Mouse (Mus musculus): ENCODE data around the gene Opcml.

DNA sequence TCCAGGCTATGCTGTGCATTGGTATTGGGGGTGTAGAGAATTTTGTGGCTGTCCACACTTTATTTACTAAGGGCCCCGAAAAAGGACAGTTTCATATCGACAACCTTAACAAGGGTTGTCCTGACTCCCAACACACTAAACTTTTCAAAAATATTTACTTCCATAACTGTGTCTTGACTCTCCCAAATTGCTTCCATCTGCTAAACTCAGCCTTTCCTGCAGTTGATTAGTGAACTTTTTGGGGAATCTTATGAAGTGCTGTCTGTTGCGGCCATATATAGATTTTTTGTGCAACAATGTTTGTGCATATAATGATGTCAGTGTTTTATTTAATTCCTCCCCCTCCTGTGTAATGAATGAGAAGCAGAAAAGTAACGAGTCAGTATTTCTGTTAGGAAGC, 690.7 kb downstream of the Opcml start:
- TF ChIP-seq CTCF (IDR thresholded peaks at IDR 0.05; ENCODE audit: control insufficient read depth, insufficient read depth, low read length) (no peak), POLR2A (IDR thresholded peaks at IDR 0.05; ENCODE audit: borderline replicate concordance, control insufficient read depth, low read depth, low read length) (no peak)
